Mouse (Mus musculus) liver, embryonic 14 days (tissue): ENCODE measurements around the gene Abi1. TPM values are rescaled to one million over a fixed set of nuclear protein-coding genes. Genes with fewer than 3 reads are reported as not detected.

Experiments
- polyA plus RNA-seq: library from polyadenylated mRNA; depleted of rRNA; stranded (reverse); fragments of >200 nt; gene quantifications from 2 replicates; pipeline ENCODE4 v1.2.3, GENCODE M21; 2012; rRNA removed

Gene Abi1
- 19.9 and 26.7 TPM in 2 replicates for polyA plus RNA-seq

DNA sequence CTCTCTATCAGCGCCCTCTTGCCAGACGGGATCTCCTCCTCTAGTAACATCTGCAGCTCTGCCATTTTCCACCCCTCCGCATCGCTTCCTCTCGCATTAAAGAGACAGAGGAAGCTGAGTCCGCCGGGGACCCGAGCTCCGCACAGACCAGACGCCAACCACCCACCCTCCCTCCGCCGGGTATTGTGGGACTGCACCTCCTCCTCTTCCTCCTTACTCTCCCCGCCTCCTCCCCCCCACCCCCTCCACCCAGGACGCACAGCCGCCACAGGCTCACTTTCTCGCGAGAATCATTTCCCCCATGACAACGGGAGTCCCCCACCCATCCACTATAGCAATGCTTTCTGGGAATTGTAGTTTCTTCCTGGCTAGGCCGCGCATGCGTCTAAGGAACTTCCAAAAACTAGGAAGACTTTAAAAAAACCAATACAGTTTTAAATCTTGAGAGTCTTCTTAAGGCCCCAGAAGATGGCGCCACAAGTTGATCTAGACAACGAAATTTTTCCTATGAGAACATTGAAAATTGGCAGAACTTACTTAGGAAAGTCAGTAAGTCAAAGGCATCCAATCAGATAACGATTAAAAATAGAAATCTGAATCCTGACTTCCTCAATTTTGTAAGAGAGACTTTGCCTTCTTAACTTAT lies at the start of gene Abi1:
Gene Abi1 (minus strand): TSS at position 241 of the 646 bp plus-strand sequence.

DNA sequence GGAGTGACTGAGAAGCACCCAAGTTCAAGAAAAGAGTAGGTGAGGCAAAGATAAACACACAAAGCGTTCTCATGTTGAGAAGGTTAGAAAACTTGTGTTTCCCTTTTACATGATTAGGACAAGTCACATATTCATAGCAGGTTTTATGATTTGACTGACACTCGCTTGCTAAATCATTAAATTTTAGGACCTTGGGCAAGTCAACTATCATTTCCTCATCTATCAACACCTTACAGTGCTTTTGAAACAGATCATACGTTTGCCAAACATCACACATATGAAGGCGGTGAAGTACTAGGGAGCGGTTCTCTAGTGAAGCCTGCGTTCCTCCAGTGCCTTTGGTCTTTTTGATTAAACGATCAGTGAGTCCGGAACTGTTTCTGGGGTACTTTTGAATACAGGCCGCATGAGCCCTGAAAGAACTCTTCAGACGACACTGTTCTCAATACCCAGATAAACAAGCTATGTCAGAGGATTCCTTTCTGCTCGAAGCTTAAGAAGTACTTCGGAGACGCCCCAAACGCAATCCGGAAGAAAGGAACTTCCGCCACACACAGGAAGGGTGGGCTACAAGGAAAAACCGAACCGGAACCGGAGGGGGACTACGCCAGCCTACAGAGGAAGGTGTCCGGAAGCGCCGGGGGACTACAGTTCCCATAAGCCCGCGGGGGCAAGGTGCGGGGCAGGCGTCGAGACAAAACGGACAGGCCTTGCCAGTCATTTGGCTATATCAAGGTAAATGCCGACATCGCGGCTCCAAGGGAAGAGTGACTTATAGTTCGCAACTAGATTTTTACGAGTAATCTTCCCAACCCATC lies 27.7 kb upstream of the Abi1 start, which contains the start of gene Acbd5:
Gene Acbd5 (plus strand): TSS at position 616 of the 818 bp plus-strand sequence.

DNA sequence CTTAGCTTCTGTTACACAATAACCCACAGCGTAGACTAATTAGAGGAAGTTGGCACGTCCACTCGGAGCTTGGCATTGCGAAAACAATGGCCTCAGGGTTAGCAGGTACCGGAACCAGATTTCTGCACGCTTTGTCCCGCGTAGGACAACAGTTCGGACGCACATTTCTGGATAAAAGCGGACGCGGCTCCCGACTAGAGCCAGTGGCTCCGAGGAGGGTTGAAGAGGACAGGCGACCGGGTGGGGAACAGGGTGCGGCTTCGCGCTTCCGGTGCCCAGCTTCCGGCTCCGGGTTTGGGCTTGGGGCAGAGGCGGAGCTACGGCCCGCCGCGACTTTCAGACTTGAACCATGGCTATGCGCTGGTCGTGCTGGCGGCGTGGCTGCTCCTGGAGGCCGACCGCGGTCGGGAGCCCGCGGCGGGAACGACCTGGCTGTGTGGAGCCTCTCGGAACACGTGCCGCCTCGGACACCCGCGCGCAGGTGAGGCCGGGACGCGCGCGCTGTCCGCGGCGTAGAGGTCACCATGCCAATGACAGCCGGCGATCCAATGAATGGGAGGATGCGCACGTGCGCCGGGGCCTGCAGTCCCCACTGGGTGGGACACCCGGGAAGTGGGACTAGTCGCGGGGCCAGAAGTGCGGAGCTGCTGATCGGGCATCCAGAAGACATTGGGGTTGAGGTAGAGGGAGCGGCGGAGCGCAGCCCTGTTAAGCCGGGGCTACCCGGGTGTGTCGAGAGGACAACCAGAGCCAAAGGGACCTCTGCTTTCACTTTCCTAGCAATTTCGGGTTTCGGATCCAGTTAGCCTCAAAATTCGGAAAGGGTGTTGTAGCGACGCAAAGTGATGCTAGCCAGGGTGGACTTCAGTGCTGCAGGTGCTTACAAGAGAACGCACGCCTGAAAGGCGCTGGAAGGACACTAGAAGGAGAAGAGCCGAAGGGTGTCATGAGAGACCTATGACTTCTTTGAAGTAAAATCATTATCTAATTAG lies 144.5 kb downstream of the Abi1 start, which contains the start of gene Pdss1:
Gene Pdss1 (plus strand): TSS at position 241 of the 992 bp plus-strand sequence.

Other genes with a start within 250 kb of the Abi1 start
- 10.2 and 11.8 TPM in 2 replicates for gene Pdss1, start 144.7 kb downstream of the Abi1 start, polyA plus RNA-seq
- gene Acbd5, start 27.9 kb upstream of the Abi1 start, polyA plus RNA-seq = 6.5 and 7.7 TPM in 2 replicates
- 3.4 and 3.8 TPM in 2 replicates for gene Mastl, start 115.8 kb upstream of the Abi1 start, polyA plus RNA-seq
- gene Yme1l1, start 116.1 kb upstream of the Abi1 start, polyA plus RNA-seq = 16.3 and 20.1 TPM in 2 replicates
- 0.01 TPM in 1 of 2 replicates, not detected in the other for gene 4931423N10Rik, start 167.2 kb upstream of the Abi1 start, polyA plus RNA-seq